Mouse (Mus musculus): ENCODE data around the gene Hist1h2bj.
"Not testable (repeated sequence)": the region's sequence is repeated elsewhere in the genome, so short reads cannot be mapped to it uniquely, and the experiment has no call there.

Hist1h2bj gene

GRCm38 (mm10) chr13:22040464-22041141 is 2.4 kb upstream of the Hist1h2bj start:
- peak; percentile 85 for DNase-seq

GRCm38 (mm10) chr13:22041142-22041536 is 1.9 kb upstream of the Hist1h2bj start, which contains the start of gene Hist1h4i:
TSS of gene Hist1h4i (minus strand) at chr13:22041362.
- DNase-seq, result peak; percentile 100

- no peak for DNase-seq
Observed at GRCm38 (mm10) chr13:22041651-22042567, 1.1 kb upstream of the Hist1h2bj start.

- no peak for DNase-seq
Observed at GRCm38 (mm10) chr13:22043503-22044431, 753 bp downstream of the Hist1h2bj start.

GRCm38 (mm10) chr13:22044432-22045155 is 1.6 kb downstream of the Hist1h2bj start:
- DNase-seq, result no peak

GRCm38 (mm10) chr13:22045311-22045710 is 2.3 kb downstream of the Hist1h2bj start:
- no peak for DNase-seq

- DNase-seq, result no peak
Observed at GRCm38 (mm10) chr13:22049041-22049440, 6.0 kb downstream of the Hist1h2bj start.

- peak; percentile 88 for DNase-seq
Observed at GRCm38 (mm10) chr13:22049737-22050440, 6.9 kb downstream of the Hist1h2bj start.

GRCm38 (mm10) chr13:22050591-22051522 is 7.8 kb downstream of the Hist1h2bj start:
- peak; percentile 99 for DNase-seq

GRCm38 (mm10) chr13:22051523-22051859 is 8.5 kb downstream of the Hist1h2bj start:
- DNase-seq, result no peak

GRCm38 (mm10) chr13:22053754-22054153 is 10.7 kb downstream of the Hist1h2bj start:
- no peak for DNase-seq

GRCm38 (mm10) chr13:22061422-22061821 is 18.4 kb downstream of the Hist1h2bj start:
- no peak for DNase-seq

GRCm38 (mm10) chr13:22063468-22063867 is 20.5 kb downstream of the Hist1h2bj start:
- DNase-seq, result no peak

- DNase-seq, result not testable (repeated sequence)
Observed at GRCm38 (mm10) chr13:22084140-22084539, 41.1 kb downstream of the Hist1h2bj start, which contains the start of gene Vmn1r188. TSS of gene Vmn1r188 (plus strand) at chr13:22084440.

All from heart, adult 11 months (tissue).